Mouse (Mus musculus) kidney, embryonic 16.5 days (tissue): ENCODE data around the gene Spryd7. TPM values are rescaled to one million over a fixed set of nuclear protein-coding genes. Genes with fewer than 3 reads are reported as not detected.

Source experiments
- ATAC-seq: fragments of 200-750 bp; cut with Nextera tagmentation; 2 replicates; pipeline ENCODE4 v1.8.0; 2017; ENCODE audit warnings: moderate TSS enrichment; ENCODE audit not compliant: low FRiP score, low TSS enrichment
- H3K27ac ChIP-seq: fragments of 300-500 bp; sonication (generic); 2 replicates; pipeline ENCODE4 v1.5.1; 2014; ENCODE audit warnings: low read length
- H3K27me3 ChIP-seq: fragments of 300-500 bp; sonication (generic); 2 replicates; pipeline ENCODE4 v1.6.1; 2014; ENCODE audit warnings: low read length, control low read depth, mixed read lengths; ENCODE audit not compliant: insufficient read depth
- H3K36me3 ChIP-seq: fragments of 300-500 bp; sonication (generic); 2 replicates; pipeline ENCODE4 v1.6.1; 2014; ENCODE audit warnings: low read length, control low read depth, mixed read lengths; ENCODE audit not compliant: insufficient read depth
- H3K4me1 ChIP-seq: fragments of 300-500 bp; sonication (generic); 2 replicates; pipeline ENCODE4 v1.6.1; 2014; ENCODE audit warnings: low read length, control low read depth, mixed read lengths; ENCODE audit not compliant: insufficient read depth
- H3K4me2 ChIP-seq: fragments of 300-500 bp; sonication (generic); replicated peaks from 2 replicates; pipeline ENCODE4 v1.6.1; 2014; ENCODE audit warnings: low read depth, low read length
- H3K4me3 ChIP-seq: fragments of 300-500 bp; sonication (generic); 2 replicates; pipeline ENCODE4 v1.5.1; 2014; ENCODE audit warnings: mild to moderate bottlenecking, low read length
- H3K9ac ChIP-seq: fragments of 300-500 bp; sonication (generic); replicated peaks from 2 replicates; pipeline ENCODE4 v1.6.1; 2014; ENCODE audit warnings: low read length
- H3K9me3 ChIP-seq: fragments of 300-500 bp; sonication (generic); 2 replicates; pipeline ENCODE4 v1.6.1; 2016; ENCODE audit warnings: low read length, control low read depth
- WGBS: fragments of 180-500 bp; shearing (Covaris S2); extraction: QIAGEN DNeasy Blood & Tissue Kit; methylation state at CpG from one replicate; pipeline ENCODE4 v1.1.7; 2014; 5-methylcytosine and 5-hydroxymethylcytosine counted together
- polyA plus RNA-seq: library from polyadenylated mRNA; unstranded; fragments of >200 nt; fragmentation: Nextera tagmentation; extraction: Ambion mirVana; gene quantifications from 2 replicates; pipeline ENCODE4 v1.2.1, GENCODE M21; 2015

Spryd7 gene
- polyA plus RNA-seq, 1 experiment from 2014 or later = 21.4 TPM

- 88% methylated on average over 9 of the region's 9 CpGs for WGBS
- no peak overlapping the region for H3K4me3 ChIP-seq
- H3K4me2 ChIP-seq = no peak overlapping the region
- H3K9ac ChIP-seq = no peak overlapping the region
- no peaks in the 10 kb centered on the region for H3K36me3 ChIP-seq
- H3K27me3 ChIP-seq = no peaks in the 10 kb centered on the region
- peaks cover 7% of the 10 kb centered on the region; the same call in 1 of the 2 replicates for H3K9me3 ChIP-seq
- no peak overlapping the region for H3K27ac ChIP-seq
- H3K4me1 ChIP-seq = no peaks in the 10 kb centered on the region
- ATAC-seq = no peak
Observed at GRCm38 (mm10) chr14:61516471-61517426, 39.9 kb downstream of the Spryd7 start.

GRCm38 (mm10) chr14:61511494-61511893 lies 45.2 kb downstream of the Spryd7 start:
- Histone ChIP-seq H3K9ac (no peak overlapping the region), H3K36me3 (no peaks in the 10 kb centered on the region), H3K9me3 (peaks cover 8% of the 10 kb centered on the region; the same call in 1 of the 2 replicates), H3K27me3 (no peaks in the 10 kb centered on the region), H3K27ac (no peak overlapping the region), H3K4me1 (no peaks in the 10 kb centered on the region), H3K4me2 (no peak overlapping the region), H3K4me3 (no peak overlapping the region)
- no peak for ATAC-seq
- WGBS = 82% methylated on average over 2 of the region's 2 CpGs

DNA sequence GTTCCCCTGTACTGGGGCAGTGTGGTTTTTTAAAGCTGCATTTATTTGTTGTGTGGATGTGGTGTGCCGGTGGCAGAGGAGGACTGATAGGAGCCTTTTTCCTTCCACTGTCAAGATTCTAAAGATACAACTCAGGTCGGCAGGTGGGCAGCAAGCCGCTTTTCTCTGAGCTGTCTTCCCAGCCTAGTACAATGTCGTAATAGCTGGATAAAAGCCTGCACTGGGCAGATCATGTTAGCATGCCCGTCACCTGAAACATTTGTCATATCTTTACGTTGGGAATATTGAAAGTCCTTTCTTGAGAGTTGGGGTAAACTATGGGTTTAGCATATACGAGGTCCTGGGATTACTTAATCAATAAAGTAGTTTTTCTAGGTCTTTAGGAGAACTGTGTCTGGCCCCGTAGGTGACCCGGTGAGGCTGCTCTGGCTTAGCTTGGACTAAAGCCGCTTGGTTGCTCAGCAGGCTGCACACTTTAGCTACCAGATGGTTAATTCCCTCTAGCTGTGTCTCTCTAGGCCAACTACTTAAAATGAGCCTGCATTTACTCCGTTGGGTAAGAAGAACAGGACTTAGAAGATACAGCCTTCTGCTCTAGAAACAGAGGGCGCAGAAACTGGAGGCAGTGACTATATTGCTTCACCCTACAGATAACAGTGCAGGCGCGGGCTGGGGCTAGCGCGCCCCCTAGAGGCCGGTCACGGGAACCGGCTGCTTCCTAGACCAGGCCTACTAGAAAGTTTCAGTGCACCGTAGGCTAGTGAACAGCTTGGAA lies 58.8 kb downstream of the Spryd7 start:
- H3K9ac ChIP-seq = no peak overlapping the region
- WGBS = 40% methylated on average over 20 of the region's 20 CpGs
- H3K4me1 ChIP-seq = no peaks in the 10 kb centered on the region
- H3K27ac ChIP-seq = no peak overlapping the region
- peak; percentile 84 for ATAC-seq
- H3K36me3 ChIP-seq = no peaks in the 10 kb centered on the region
- H3K9me3 ChIP-seq = no peaks in the 10 kb centered on the region
- H3K4me2 ChIP-seq = no peak overlapping the region
- H3K4me3 ChIP-seq = no peak overlapping the region
- no peaks in the 10 kb centered on the region for H3K27me3 ChIP-seq

DNA sequence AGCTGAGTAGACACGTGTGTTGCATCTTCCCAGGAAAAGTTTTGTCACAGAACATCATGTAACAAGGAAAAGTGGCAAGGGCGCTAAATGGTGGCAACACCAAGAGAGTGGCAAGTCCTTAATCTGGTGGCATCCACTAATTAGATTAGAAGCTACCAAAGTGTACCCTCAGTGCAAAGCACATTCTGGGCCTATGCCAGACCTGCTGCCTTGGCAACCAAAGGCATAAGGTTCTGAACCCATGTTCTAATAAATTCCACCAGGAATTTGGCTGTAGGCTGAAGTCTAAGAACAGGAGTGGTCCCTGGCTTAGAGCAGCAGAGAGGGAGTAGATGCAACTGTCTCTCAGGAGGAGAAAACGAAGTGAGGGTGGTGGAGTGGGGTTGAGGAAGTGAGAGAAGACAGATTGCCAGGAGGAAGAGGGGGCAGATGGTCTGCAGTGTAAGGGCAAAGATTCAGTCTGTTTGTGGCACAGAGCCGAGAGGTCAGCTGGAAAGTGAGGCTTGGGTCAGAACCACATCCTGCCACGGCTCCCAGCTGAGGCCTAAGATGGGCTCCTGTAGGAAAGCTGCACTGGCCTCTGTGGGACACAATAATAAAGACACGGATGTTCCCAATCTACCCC lies 63.1 kb downstream of the Spryd7 start:
- Histone ChIP-seq H3K4me2 (no peak overlapping the region), H3K9ac (no peak overlapping the region), H3K4me1 (no peaks in the 10 kb centered on the region), H3K36me3 (no peaks in the 10 kb centered on the region), H3K4me3 (no peak overlapping the region), H3K27ac (no peak overlapping the region), H3K9me3 (no peaks in the 10 kb centered on the region), H3K27me3 (no peaks in the 10 kb centered on the region)
- 53% methylated on average over 6 of the region's 6 CpGs for WGBS
- ATAC-seq = no peak

Other genes starting within 250 kb of the Spryd7 start
- 0.80 and 1.2 TPM in 2 replicates for gene Arl11, start 247.1 kb downstream of the Spryd7 start, polyA plus RNA-seq
- 10.2 and 10.5 TPM in 2 replicates for gene Ebpl, start 196.4 kb downstream of the Spryd7 start, polyA plus RNA-seq
- gene Kpna3, start 117.0 kb downstream of the Spryd7 start, polyA plus RNA-seq = 46.2 and 50.5 TPM in 2 replicates
- 16.1 and 16.4 TPM in 2 replicates for gene Trim13, start 41.4 kb upstream of the Spryd7 start, polyA plus RNA-seq
- 0.37 and 0.51 TPM in 2 replicates for gene Kcnrg, start 50.6 kb upstream of the Spryd7 start, polyA plus RNA-seq